Mouse (Mus musculus) intestine, postnatal 0 days (tissue): Measurements from ENCODE around the gene Olfm3. TPM values are rescaled to one million over a fixed set of nuclear protein-coding genes. Genes with fewer than 3 reads are reported as not detected.

Experiments
- ATAC-seq: fragments of 200-750 bp; cut with Nextera tagmentation; 2 replicates; pipeline ENCODE4 v1.8.0; 2017; ENCODE audit warnings: mild to moderate bottlenecking, moderate TSS enrichment, moderate library complexity
- H3K27ac ChIP-seq: fragments of 300-500 bp; sonication (generic); 2 replicates; pipeline ENCODE4 v1.5.1; 2014; ENCODE audit warnings: mild to moderate bottlenecking, low read depth, low read length, moderate library complexity
- H3K27me3 ChIP-seq: fragments of 300-500 bp; sonication (generic); replicated peaks from 2 replicates; pipeline ENCODE4 v1.6.1; 2014; ENCODE audit warnings: low read length, mixed read lengths; ENCODE audit not compliant: control insufficient read depth, insufficient read depth
- H3K36me3 ChIP-seq: fragments of 300-500 bp; sonication (generic); 2 replicates; pipeline ENCODE4 v1.6.1; 2014; ENCODE audit warnings: mild to moderate bottlenecking, moderate library complexity; ENCODE audit not compliant: control insufficient read depth, insufficient read depth
- H3K4me1 ChIP-seq: fragments of 300-500 bp; sonication (generic); replicated peaks from 2 replicates; pipeline ENCODE4 v1.6.1; 2014; ENCODE audit warnings: antibody characterized with exemption, low read length, mixed read lengths; ENCODE audit not compliant: control insufficient read depth, insufficient read depth
- H3K4me2 ChIP-seq: fragments of 300-500 bp; sonication (generic); replicated peaks from 2 replicates; pipeline ENCODE4 v1.6.1; 2014; ENCODE audit warnings: low read depth, mild to moderate bottlenecking, moderate library complexity
- H3K4me3 ChIP-seq: fragments of 300-500 bp; sonication (generic); 2 replicates; pipeline ENCODE4 v1.5.1; 2014; ENCODE audit warnings: low read depth, low read length
- H3K9ac ChIP-seq: fragments of 300-500 bp; sonication (generic); 2 replicates; pipeline ENCODE4 v1.6.1; 2014; ENCODE audit warnings: mild to moderate bottlenecking, low read depth, low read length
- H3K9me3 ChIP-seq: fragments of 300-500 bp; sonication (generic); 2 replicates; pipeline ENCODE4 v1.6.1; 2016; ENCODE audit warnings: mixed run types; ENCODE audit not compliant: control insufficient read depth
- CTCF ChIP-seq: sonication (generic); IDR thresholded peaks from 2 replicates; pipeline ENCODE4 v1.5.1; 2016; ENCODE audit warnings: low read depth, mild to moderate bottlenecking, control low read depth, antibody characterized with exemption, moderate library complexity
- WGBS: fragments of 180-500 bp; shearing (Covaris S2); extraction: QIAGEN DNeasy Blood & Tissue Kit; methylation state at CpG from one replicate; pipeline ENCODE4 v1.1.7; 2014; 5-methylcytosine and 5-hydroxymethylcytosine counted together
- polyA plus RNA-seq: library from polyadenylated mRNA; unstranded; fragments of >200 nt; fragmentation: Nextera tagmentation; extraction: Ambion mirVana; gene quantifications from 2 replicates; pipeline ENCODE4 v1.2.1, GENCODE M21; 2015

Olfm3 gene
- polyA plus RNA-seq, 1 experiment from 2014 or later, result not detected

GRCm38 (mm10) chr3:114929605-114930004 lies 25.7 kb downstream of the Olfm3 start:
- no peak for TF ChIP-seq CTCF
- Histone ChIP-seq H3K4me1 (no peaks in the 10 kb centered on the region), H3K9me3 (no peaks in the 10 kb centered on the region), H3K27ac (no peak overlapping the region), H3K9ac (no peak overlapping the region), H3K4me3 (no peak overlapping the region), H3K27me3 (no peaks in the 10 kb centered on the region), H3K4me2 (no peak overlapping the region), H3K36me3 (no peaks in the 10 kb centered on the region)
- ATAC-seq, result no peak
- WGBS, result 81% methylated on average over 4 of the region's 4 CpGs

GRCm38 (mm10) chr3:114930336-114930735 lies 26.5 kb downstream of the Olfm3 start:
- Histone ChIP-seq H3K9me3 (no peaks in the 10 kb centered on the region), H3K27me3 (no peaks in the 10 kb centered on the region), H3K4me2 (no peak overlapping the region), H3K4me3 (no peak overlapping the region), H3K27ac (no peak overlapping the region), H3K36me3 (no peaks in the 10 kb centered on the region), H3K4me1 (no peaks in the 10 kb centered on the region), H3K9ac (no peak overlapping the region)
- 61% methylated on average over 2 of the region's 2 CpGs for whole genome bisulfite sequencing
- ATAC-seq, result no peak
- no peak for TF ChIP-seq CTCF

GRCm38 (mm10) chr3:114930796-114931195 lies 26.9 kb downstream of the Olfm3 start:
- H3K4me1 ChIP-seq, result no peaks in the 10 kb centered on the region
- WGBS, result 74% methylated on average over 2 of the region's 2 CpGs
- no peak for ATAC-seq
- no peaks in the 10 kb centered on the region for H3K27me3 ChIP-seq
- no peak overlapping the region for H3K9ac ChIP-seq
- TF ChIP-seq CTCF, result no peak
- no peak overlapping the region for H3K4me3 ChIP-seq
- H3K4me2 ChIP-seq, result no peak overlapping the region
- H3K9me3 ChIP-seq, result no peaks in the 10 kb centered on the region
- H3K27ac ChIP-seq, result no peak overlapping the region
- H3K36me3 ChIP-seq, result no peaks in the 10 kb centered on the region

GRCm38 (mm10) chr3:114932881-114933280 lies 29.0 kb downstream of the Olfm3 start:
- ATAC-seq, result no peak
- no peak for TF ChIP-seq CTCF
- Histone ChIP-seq H3K9me3 (no peaks in the 10 kb centered on the region), H3K4me1 (no peaks in the 10 kb centered on the region), H3K27ac (no peak overlapping the region), H3K4me2 (no peak overlapping the region), H3K36me3 (no peaks in the 10 kb centered on the region), H3K27me3 (no peaks in the 10 kb centered on the region), H3K9ac (no peak overlapping the region), H3K4me3 (no peak overlapping the region)
- WGBS, result 89% methylated on average over 2 of the region's 2 CpGs

GRCm38 (mm10) chr3:114954904-114955303 lies 51.0 kb downstream of the Olfm3 start:
- Histone ChIP-seq H3K4me2 (no peak overlapping the region), H3K36me3 (no peaks in the 10 kb centered on the region), H3K4me3 (no peak overlapping the region), H3K9me3 (no peaks in the 10 kb centered on the region), H3K4me1 (no peaks in the 10 kb centered on the region), H3K27ac (no peak overlapping the region), H3K9ac (no peak overlapping the region), H3K27me3 (no peaks in the 10 kb centered on the region)
- TF ChIP-seq CTCF, result no peak
- no peak for ATAC-seq

GRCm38 (mm10) chr3:114959311-114959967 lies 55.6 kb downstream of the Olfm3 start:
- Histone ChIP-seq H3K27ac (no peak overlapping the region), H3K36me3 (no peaks in the 10 kb centered on the region), H3K4me3 (no peak overlapping the region), H3K27me3 (no peaks in the 10 kb centered on the region), H3K4me2 (no peak overlapping the region), H3K9ac (no peak overlapping the region), H3K9me3 (no peaks in the 10 kb centered on the region), H3K4me1 (no peaks in the 10 kb centered on the region)
- TF ChIP-seq CTCF, result no peak
- ATAC-seq, result no peak
- WGBS, result 79% methylated on average over 7 of the region's 7 CpGs
